Mouse (Mus musculus) stomach, embryonic 15.5 days (tissue): ENCODE results near the gene Pus3. TPM values are rescaled to one million over a fixed set of nuclear protein-coding genes. Genes with fewer than 3 reads are reported as not detected.

ENCODE experiments used
- ATAC-seq: fragments of 200-750 bp; cut with Nextera tagmentation; 2 replicates; pipeline ENCODE4 v1.8.0; 2017; ENCODE audit warnings: low read depth, moderate number of reproducible peaks, moderate TSS enrichment; ENCODE audit not compliant: insufficient read depth, low FRiP score
- H3K27ac ChIP-seq: fragments of 300-500 bp; sonication (generic); 2 replicates; pipeline ENCODE4 v1.5.1; 2015; ENCODE audit warnings: mild to moderate bottlenecking, inconsistent platforms
- H3K27me3 ChIP-seq: fragments of 300-500 bp; sonication (generic); replicated peaks from 2 replicates; pipeline ENCODE4 v1.6.1; 2015; ENCODE audit warnings: inconsistent platforms
- H3K36me3 ChIP-seq: fragments of 300-500 bp; sonication (generic); 2 replicates; pipeline ENCODE4 v1.6.1; 2015; ENCODE audit warnings: inconsistent platforms
- H3K4me1 ChIP-seq: fragments of 300-500 bp; sonication (generic); 2 replicates; pipeline ENCODE4 v1.6.1; 2015; ENCODE audit warnings: inconsistent platforms
- H3K4me2 ChIP-seq: fragments of 300-500 bp; sonication (generic); 2 replicates; pipeline ENCODE4 v1.6.1; 2015; ENCODE audit warnings: mild to moderate bottlenecking, inconsistent platforms
- H3K4me3 ChIP-seq: fragments of 300-500 bp; sonication (generic); replicated peaks from 2 replicates; pipeline ENCODE4 v1.5.1; 2015; ENCODE audit warnings: inconsistent platforms
- H3K9ac ChIP-seq: fragments of 300-500 bp; sonication (generic); 2 replicates; pipeline ENCODE4 v1.6.1; 2015; ENCODE audit warnings: inconsistent platforms
- H3K9me3 ChIP-seq: fragments of 300-500 bp; sonication (generic); 2 replicates; pipeline ENCODE4 v1.6.1; 2016; ENCODE audit warnings: inconsistent platforms
- WGBS: fragments of 180-500 bp; shearing (Covaris S2); methylation state at CpG from one replicate; pipeline ENCODE4 v1.1.7; 2015; 5-methylcytosine and 5-hydroxymethylcytosine counted together
- polyA plus RNA-seq: library from polyadenylated mRNA; unstranded; fragments of >200 nt; fragmentation: Nextera tagmentation; extraction: Ambion mirVana; gene quantifications from 2 replicates; pipeline ENCODE4 v1.2.1, GENCODE M21; 2015

Pus3 gene
- polyA plus RNA-seq, result 17.0 and 17.8 TPM in 2 replicates

DNA sequence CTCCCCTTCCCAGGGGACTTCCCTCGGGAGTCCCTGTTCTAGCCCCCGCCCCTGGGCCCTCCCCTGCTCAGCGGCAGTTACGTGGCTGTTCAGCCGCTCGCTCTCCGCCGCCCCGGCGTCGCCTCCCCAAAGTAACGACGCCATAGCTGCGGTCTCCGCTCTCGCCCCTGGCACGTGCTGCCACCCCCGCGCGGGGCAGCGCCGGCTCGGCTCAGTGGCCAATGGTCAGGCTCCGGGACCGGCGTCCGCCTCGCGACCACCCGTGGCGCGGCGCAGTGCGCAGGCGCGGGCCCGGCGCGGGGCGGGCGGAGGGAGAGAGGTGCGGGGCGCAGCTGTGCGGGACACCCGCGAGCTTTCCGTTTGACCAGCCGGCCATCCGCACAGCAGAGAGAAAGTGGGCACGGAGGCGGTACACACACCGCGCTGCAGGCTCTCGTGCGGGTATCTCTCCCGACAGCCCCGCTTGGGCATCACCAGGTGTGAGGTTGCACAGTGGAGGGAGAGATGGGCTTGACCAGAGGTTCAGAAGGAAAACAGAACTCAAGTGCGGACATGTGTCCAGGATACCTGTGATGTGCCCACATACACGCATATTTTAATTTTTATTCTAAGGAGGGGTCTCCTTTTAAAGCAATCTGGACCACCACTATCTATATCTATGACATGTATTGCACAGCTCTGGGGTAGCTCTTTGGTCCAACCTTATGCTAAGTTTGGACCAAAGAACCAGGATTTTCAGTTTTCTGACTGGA is at the start of gene Pus3, which contains the start of gene Ddx25:
Gene Pus3 (plus strand): TSS at position 339 of the 752 bp plus-strand sequence.
Gene Ddx25 (minus strand): TSS at position 272 of the 752 bp plus-strand sequence.
- ATAC-seq, result peak; percentile 74
- H3K9me3 ChIP-seq, result no peaks in the 10 kb centered on the region
- peak within 1 kb of the TSS; percentile 76 for H3K4me3 ChIP-seq
- no peak within 1 kb of the TSS; the same call in 1 of the 2 replicates for H3K27ac ChIP-seq
- WGBS, result under 1% methylated on average over 57 of the region's 59 CpGs
- peak within 1 kb of the TSS; percentile 54 for H3K9ac ChIP-seq
- peaks cover 6% of the 10 kb centered on the region; the same call in 1 of the 2 replicates for H3K4me1 ChIP-seq
- H3K36me3 ChIP-seq, result peaks cover 4% of the 10 kb centered on the region; the same call in 1 of the 2 replicates
- H3K4me2 ChIP-seq, result peak within 1 kb of the TSS; percentile 96
- no peaks in the 10 kb centered on the region for H3K27me3 ChIP-seq

DNA sequence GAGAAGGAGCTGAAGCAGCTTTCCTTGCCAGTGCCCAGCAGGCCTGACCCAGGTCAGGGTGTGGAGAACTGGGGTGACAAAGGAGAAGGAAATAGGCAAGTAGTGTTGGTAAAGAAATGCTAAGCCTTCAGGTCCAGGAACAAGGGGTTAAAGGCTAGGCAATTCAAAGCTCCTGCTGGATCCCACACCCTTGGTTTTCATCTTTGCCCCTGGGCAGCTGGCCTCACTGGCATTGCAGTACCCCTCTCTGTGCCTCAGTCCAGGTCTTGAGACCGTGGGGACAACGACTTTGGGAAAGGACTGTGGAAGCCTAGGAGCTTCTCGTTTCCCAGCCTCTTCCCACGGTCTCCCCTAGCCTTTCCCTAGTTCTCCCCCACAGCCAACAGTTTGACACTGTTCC is 44.5 kb upstream of the Pus3 start:
- Histone ChIP-seq H3K4me3 (no peak overlapping the region), H3K27ac (no peak overlapping the region), H3K9ac (no peak overlapping the region), H3K9me3 (no peaks in the 10 kb centered on the region), H3K4me2 (no peak overlapping the region), H3K36me3 (no peaks in the 10 kb centered on the region), H3K4me1 (no peaks in the 10 kb centered on the region), H3K27me3 (no peaks in the 10 kb centered on the region)
- ATAC-seq, result no peak
- WGBS, result 85% methylated on average over 4 of the region's 4 CpGs

DNA sequence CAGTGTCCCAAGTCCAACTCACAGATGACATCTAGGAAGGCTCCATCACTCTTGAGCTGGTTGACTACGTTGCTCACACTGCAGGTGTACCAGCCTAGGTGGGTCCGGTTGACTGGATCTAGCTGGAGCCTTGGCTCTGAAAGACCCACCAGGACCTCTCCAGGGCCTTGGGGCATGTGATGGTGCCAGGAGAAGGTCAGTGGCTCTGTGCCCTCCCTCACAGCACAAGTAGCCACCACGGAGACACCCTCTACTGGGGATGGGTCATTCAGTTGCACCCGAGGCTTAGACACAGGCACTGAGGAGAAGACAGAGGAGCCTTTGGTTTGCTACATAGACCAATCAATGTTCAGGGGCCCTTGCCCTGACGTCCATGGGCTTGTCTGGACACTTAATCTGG is 42.2 kb upstream of the Pus3 start:
- no peaks in the 10 kb centered on the region for H3K27me3 ChIP-seq
- no peak overlapping the region for H3K4me3 ChIP-seq
- H3K4me2 ChIP-seq, result no peak overlapping the region
- H3K36me3 ChIP-seq, result no peaks in the 10 kb centered on the region
- ATAC-seq, result no peak
- WGBS, result 82% methylated on average over 5 of the region's 5 CpGs
- 0 out of 2 replicates have a peak, but pooled peaks cover 1% of the 10 kb centered on the region for H3K4me1 ChIP-seq
- no peaks in the 10 kb centered on the region for H3K9me3 ChIP-seq
- no peak overlapping the region for H3K9ac ChIP-seq
- no peak overlapping the region for H3K27ac ChIP-seq

DNA sequence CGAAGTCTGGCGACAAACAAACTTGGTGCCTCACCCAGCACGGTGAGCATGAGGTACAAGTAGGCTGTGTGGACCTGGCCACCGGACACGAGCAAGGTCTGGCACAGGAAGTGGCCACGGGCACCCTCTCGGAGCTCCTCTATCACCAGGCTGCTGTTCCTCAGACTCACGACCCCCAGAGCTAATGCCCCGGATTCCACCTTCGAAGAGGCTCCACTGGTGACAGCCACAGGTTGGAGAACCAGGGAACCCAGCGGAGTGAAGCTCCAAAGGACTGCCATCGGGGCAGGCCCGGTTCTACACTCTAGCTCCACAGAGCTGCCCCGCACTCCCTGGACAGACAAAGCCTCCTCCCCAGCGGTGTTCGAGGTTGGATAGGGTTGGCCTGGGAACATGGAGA is 41.7 kb upstream of the Pus3 start:
- Histone ChIP-seq H3K27me3 (no peaks in the 10 kb centered on the region), H3K9me3 (no peaks in the 10 kb centered on the region), H3K36me3 (no peaks in the 10 kb centered on the region), H3K9ac (no peak overlapping the region), H3K4me2 (no peak overlapping the region), H3K27ac (no peak overlapping the region), H3K4me1 (peaks cover 6% of the 10 kb centered on the region; the same call in 1 of the 2 replicates), H3K4me3 (no peak overlapping the region)
- WGBS, result 91% methylated on average over 16 of the region's 16 CpGs
- no peak for ATAC-seq

DNA sequence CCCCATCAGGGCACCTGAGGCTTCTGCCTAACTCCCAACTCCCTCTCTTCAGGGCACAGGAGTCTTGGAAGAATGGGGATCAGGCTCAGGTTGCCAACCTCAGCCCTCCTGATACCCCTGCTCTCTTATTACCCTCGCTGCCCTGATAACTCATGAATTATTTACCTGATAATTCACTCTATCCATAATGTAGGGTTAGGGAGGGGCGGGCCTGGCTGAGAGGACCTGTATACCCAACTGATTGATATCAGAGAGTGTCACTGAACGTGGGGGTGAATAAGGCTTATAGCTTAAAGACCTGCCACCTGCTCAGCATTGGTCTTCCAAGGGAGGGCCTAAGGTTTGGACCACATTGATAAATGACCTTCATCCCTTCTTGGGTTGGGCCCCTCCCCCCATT is 40.2 kb upstream of the Pus3 start, which contains the start of gene Gm1113:
Gene Gm1113 (minus strand): TSS at position 101 of the 400 bp plus-strand sequence.
- H3K9ac ChIP-seq, result no peak within 1 kb of the TSS

DNA sequence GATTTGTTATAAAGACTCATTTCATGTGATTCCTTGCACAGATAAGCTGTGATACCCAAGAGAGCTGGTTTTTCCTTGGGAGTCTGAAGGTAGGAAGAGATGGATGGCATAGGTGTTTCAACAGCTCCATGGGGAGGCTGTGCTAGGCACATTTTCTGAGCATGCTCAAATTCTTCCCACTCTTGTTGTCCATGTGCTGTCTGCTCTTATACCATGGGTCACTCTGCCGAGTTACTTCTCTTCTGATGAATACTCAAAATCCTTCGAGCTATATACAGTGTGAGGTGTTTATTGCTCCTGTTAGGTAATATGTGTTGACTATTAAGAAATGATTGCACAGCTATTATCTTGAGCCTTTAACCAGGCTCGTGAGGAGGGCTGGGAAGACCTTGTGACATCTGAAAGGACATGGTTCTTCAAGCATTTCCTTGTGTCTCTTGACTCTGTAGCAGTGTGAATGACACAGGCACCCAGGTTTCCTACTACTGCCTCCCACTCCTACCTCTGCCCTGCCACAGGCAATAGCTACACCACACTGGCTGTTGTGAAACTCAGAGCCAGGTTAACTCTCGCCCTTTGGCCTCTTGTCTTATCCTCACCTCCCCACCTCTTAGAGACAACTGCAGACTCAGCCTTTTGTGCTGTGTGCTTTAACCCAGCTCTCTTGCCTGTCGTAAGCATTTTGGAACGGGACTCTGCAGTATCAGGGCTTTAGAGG is 37.6 kb upstream of the Pus3 start:
- ATAC-seq, result no peak
- no peaks in the 10 kb centered on the region for H3K9me3 ChIP-seq
- WGBS, result 73% methylated on average over 6 of the region's 6 CpGs
- H3K4me3 ChIP-seq, result no peak overlapping the region
- no peak overlapping the region for H3K27ac ChIP-seq
- peaks cover 15% of the 10 kb centered on the region for H3K4me1 ChIP-seq
- H3K27me3 ChIP-seq, result no peaks in the 10 kb centered on the region
- no peaks in the 10 kb centered on the region for H3K36me3 ChIP-seq
- no peak overlapping the region for H3K9ac ChIP-seq
- H3K4me2 ChIP-seq, result no peak overlapping the region

More for the DNA sequence above, 40.2 kb upstream of the Pus3 start, which contains the start of gene Gm1113:
- H3K4me1 ChIP-seq, result peaks cover 6% of the 10 kb centered on the region; the same call in 1 of the 2 replicates
- no peak within 1 kb of the TSS for H3K27ac ChIP-seq
- H3K9me3 ChIP-seq, result no peaks in the 10 kb centered on the region
- no peaks in the 10 kb centered on the region for H3K36me3 ChIP-seq
- no peaks in the 10 kb centered on the region for H3K27me3 ChIP-seq
- WGBS, result 71% methylated on average over 3 of the region's 3 CpGs
- no peak within 1 kb of the TSS for H3K4me2 ChIP-seq
- no peak for ATAC-seq
- H3K4me3 ChIP-seq, result no peak within 1 kb of the TSS

DNA sequence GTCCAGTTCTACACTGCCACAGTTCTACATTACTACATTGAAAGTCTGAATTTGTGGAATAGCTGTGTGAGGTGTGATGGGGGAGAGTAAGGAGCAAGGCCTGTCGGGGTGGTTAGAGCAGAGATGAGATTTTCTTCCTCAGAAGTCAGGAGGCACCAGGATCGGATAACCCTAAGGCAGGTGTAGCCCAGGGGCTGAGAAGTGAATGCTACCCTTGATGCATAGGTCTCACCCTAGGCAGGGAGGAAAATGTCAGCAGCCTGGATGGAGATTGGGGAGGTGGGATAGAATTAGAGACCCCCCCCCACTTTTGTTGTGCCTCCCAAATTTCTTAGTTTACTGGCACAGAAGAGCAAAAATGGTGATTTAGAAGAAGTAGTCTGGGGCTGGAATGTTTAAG is 36.2 kb upstream of the Pus3 start:
- no peaks in the 10 kb centered on the region for H3K27me3 ChIP-seq
- H3K36me3 ChIP-seq, result no peaks in the 10 kb centered on the region
- H3K4me2 ChIP-seq, result no peak overlapping the region
- H3K4me1 ChIP-seq, result peaks cover 15% of the 10 kb centered on the region
- H3K27ac ChIP-seq, result no peak overlapping the region
- no peaks in the 10 kb centered on the region for H3K9me3 ChIP-seq
- WGBS, result 64% methylated on average over 2 of the region's 2 CpGs
- ATAC-seq, result no peak
- H3K9ac ChIP-seq, result no peak overlapping the region
- H3K4me3 ChIP-seq, result no peak overlapping the region

DNA sequence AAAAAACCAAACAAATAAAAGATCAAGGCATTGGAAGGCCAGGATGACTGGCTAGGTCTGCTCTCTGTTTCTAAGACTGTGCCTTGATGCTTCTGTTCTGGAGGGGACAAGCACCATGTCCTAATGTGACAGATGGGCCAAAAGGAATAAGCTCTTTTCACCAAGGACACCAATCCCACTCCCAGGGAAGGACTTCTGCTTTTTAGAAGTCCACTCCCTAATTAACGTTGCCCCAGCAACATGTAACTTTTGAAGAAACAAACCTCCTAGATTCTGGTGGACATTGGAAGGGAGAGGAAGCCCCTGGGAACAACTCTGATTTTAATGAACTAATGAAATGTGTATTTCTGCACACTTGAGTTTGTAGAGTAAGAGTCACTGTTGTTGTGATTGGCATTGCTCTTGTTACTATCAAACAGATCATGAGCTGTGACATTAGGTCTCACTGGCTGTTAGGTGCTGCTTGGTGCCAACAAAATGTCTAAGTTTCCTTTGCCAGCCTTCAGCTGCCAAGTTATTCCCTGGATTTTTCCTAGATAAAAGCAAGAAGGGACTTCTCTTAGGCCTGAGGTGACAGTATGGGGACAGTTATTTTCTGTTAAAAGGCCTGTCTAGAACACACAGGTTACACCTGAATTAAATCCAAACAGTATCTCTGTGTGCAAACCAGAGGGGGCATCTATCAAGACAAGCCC is 35.4 kb upstream of the Pus3 start:
- Histone ChIP-seq H3K4me1 (peaks cover 15% of the 10 kb centered on the region), H3K27ac (peak overlapping the region; percentile 14; the same call in 1 of the 2 replicates), H3K9me3 (no peaks in the 10 kb centered on the region), H3K4me3 (no peak overlapping the region), H3K36me3 (no peaks in the 10 kb centered on the region), H3K9ac (no peak overlapping the region), H3K4me2 (no peak overlapping the region), H3K27me3 (no peaks in the 10 kb centered on the region)
- WGBS, result 73% methylated on average over 1 of the region's 1 CpGs
- ATAC-seq, result peak; percentile 5; the same call in 1 of the 2 replicates

DNA sequence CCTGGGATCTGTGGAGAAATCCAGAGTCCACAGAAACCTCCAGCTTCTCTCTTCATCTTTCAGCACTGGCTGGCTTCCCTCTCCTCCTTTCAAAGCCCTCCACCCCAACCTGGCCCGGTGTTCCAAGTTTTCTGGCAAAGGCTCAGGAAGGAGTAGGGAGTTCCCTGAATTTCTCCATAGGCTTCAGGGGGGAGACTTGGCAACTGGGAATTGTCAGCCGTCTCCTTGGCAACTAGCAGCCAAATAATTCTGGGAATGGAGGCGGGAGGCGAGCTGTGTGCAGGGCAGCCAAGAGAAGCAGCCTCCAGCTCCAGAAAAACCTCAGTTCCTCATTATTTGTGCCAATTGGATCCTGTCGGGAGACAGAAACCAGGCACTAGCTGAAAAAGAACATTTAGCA is 34.9 kb upstream of the Pus3 start:
- H3K4me2 ChIP-seq, result 0 out of 2 replicates have a peak overlapping the region, but pooled peaks have one; percentile 23
- ATAC-seq, result peak; percentile 78
- H3K4me1 ChIP-seq, result peaks cover 15% of the 10 kb centered on the region
- H3K4me3 ChIP-seq, result no peak overlapping the region
- H3K36me3 ChIP-seq, result no peaks in the 10 kb centered on the region
- no peaks in the 10 kb centered on the region for H3K27me3 ChIP-seq
- H3K27ac ChIP-seq, result peak overlapping the region; percentile 67; the same call in 1 of the 2 replicates
- H3K9me3 ChIP-seq, result no peaks in the 10 kb centered on the region
- H3K9ac ChIP-seq, result no peak overlapping the region
- 39% methylated on average over 5 of the region's 5 CpGs for WGBS

DNA sequence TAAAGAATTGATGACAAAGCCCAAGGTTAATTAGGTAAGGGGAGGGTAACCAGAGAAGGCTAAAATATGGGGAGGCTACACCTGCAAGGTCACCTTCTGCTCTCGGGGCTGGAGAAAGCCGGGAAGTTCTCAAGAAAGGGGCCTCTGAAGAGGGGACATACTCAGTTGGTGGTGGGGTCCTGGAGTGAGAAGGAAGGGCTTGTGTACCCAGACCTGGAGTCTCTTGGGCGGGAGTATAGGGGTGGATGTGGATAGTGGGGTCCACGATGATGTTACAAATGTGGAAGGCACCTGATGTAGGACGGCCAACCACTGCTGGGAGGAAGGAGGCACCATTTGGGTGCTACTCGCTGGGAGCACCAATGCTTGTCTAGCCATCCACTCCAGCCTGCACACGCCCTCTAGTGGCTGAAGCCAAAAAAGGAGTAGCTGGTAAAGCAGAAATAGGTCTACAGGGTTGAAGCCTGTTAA is 34.4 kb upstream of the Pus3 start:
- H3K4me2 ChIP-seq, result 0 out of 2 replicates have a peak overlapping the region, but pooled peaks have one; percentile 23
- peak; percentile 77; the same call in 1 of the 2 replicates for ATAC-seq
- no peak overlapping the region for H3K9ac ChIP-seq
- H3K27me3 ChIP-seq, result no peaks in the 10 kb centered on the region
- H3K9me3 ChIP-seq, result no peaks in the 10 kb centered on the region
- 15% methylated on average over 7 of the region's 7 CpGs for WGBS
- H3K27ac ChIP-seq, result peak overlapping the region; percentile 67; the same call in 1 of the 2 replicates
- H3K4me1 ChIP-seq, result peaks cover 15% of the 10 kb centered on the region
- no peak overlapping the region for H3K4me3 ChIP-seq
- no peaks in the 10 kb centered on the region for H3K36me3 ChIP-seq

DNA sequence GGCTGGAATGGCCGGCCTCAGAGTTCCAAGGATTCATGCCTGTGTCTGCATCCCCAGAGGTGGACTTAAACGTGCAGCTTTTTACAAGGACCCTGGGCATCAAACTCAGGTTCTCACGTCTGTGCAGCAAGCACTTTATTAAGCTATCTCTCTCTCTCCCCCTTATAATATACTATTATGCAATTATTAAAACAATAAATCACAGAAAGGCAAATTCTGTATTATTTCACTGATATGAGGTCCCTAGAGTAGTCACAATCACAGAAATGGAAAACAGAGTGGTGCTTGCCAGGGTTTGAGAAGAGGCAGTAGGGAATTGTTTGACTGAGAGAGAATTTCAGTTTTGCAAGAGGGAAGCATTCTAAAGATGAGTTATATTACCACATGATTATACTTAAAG is 29.3 kb upstream of the Pus3 start:
- WGBS, result 53% methylated on average over 3 of the region's 3 CpGs
- Histone ChIP-seq H3K36me3 (no peaks in the 10 kb centered on the region), H3K4me3 (no peak overlapping the region), H3K9me3 (no peaks in the 10 kb centered on the region), H3K27me3 (no peaks in the 10 kb centered on the region), H3K4me1 (0 out of 2 replicates have a peak, but pooled peaks cover 4% of the 10 kb centered on the region), H3K9ac (no peak overlapping the region), H3K4me2 (no peak overlapping the region), H3K27ac (no peak overlapping the region)
- no peak for ATAC-seq
